Mouse (Mus musculus): ENCODE measurements around the gene Agbl4.

The Agbl4 gene

GRCm38 (mm10) chr4:111410731-111411130 lies 1013.3 kb downstream of the Agbl4 start:
- DNase-seq, result no peak

DNA sequence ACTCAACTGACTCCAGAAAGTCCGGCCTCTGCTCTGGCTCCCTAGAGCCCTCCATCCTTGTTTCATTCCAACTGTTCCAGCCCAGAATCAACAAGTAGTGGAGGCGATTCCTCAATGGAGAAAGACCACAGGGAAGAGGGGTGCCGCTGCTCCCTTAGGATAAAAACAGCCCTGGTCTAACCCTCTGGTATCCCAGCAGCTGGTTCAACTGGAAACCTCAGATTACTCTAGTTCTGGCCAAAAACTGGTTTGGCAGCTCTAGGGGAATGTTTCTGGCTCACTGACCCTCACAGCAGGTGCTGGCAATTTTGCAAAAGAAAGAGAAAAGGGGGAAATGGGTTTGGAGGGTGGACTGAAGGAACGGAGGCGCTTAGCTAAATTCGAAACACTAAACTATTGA lies 1016.9 kb downstream of the Agbl4 start:
- no peak for DNase-seq

- DNase-seq, result peak; percentile 84 to 89
Observed at GRCm38 (mm10) chr4:111414818-111415488, 1017.5 kb downstream of the Agbl4 start, which contains the start of gene Bend5. Bend5 (plus strand) TSS chr4:111415006.

- DNase-seq, result no peak
Observed at GRCm38 (mm10) chr4:111416126-111416525, 1018.7 kb downstream of the Agbl4 start.

GRCm38 (mm10) chr4:111416551-111416950 lies 1019.1 kb downstream of the Agbl4 start:
- no peak for DNase-seq

DNA sequence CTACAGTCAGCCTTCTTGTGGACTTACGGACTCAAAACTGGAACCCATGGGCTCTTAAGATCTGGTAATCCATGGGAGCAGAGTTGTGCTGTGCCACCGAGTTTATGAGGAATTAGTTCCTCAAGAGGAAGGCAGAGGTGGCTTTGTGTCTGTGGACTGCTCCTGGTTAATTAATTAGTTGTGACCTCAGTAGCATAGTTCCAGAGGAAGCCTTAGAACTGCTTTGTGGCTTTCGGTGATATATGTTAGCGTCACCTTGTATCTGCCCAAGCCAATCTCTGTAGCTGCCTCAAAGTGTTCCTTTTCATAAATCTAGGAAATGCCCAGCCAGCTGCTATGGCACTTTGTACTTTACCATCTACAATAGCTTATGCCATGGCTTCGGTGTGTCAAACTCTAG lies 1020.3 kb downstream of the Agbl4 start:
- no peak for DNase-seq

- DNase-seq, result no peak
Observed at GRCm38 (mm10) chr4:111419476-111419875, 1022.0 kb downstream of the Agbl4 start.

- no peak for DNase-seq
Observed at GRCm38 (mm10) chr4:111420031-111420430, 1022.6 kb downstream of the Agbl4 start.

- DNase-seq, result no peak
Observed at GRCm38 (mm10) chr4:111420955-111421354, 1023.5 kb downstream of the Agbl4 start.

DNA sequence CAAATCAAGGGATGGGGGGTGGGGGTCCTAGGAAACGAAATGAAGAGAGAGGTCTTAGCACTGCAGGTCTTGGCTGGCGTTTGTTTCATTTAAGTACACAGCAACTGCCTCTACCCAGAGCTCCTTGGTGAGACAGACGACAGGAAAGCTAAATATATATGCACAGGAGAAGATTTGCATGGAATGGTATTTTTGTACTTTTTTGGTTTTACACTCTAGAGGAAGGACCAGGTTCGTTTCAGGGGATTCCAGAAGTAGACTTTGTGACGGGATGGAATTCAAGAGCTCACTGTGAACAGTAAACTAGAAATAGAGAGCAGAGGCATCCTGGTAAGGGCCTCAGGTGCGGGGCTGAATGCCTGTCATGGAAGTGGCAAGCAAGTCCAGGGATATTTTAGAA lies 1024.3 kb downstream of the Agbl4 start:
- no peak for DNase-seq

DNA sequence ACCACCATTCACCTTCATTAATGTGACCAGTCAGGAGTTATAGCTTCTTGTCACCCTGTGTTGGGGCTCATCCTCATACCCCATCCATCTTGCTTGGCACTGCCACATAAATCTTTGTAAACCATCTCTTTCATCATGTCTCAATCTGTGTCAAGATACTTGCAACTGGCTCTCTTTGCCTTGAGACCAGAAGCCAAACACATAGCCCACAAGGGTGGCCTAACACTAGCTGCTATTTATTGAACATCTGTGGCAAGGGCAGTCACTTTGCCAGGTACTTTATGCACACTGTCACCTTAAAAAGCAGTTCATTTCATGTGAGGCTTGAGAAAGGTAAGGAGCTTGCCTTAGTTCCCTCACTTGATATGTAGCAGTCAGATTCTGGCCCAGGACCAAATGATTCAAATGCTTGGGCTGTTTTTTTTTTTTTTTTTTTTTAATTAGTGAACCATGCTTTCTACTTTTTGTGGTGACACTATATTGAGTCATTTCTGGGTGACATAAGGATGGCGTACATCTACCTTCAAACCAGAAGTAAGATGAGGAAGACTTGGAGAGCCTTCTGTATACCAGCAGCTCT lies 1027.0 kb downstream of the Agbl4 start:
- no peak for DNase-seq

- no peak for DNase-seq
Observed at GRCm38 (mm10) chr4:111425170-111425569, 1027.7 kb downstream of the Agbl4 start.

- DNase-seq, result no peak
Observed at GRCm38 (mm10) chr4:111431186-111431585, 1033.7 kb downstream of the Agbl4 start.

DNA sequence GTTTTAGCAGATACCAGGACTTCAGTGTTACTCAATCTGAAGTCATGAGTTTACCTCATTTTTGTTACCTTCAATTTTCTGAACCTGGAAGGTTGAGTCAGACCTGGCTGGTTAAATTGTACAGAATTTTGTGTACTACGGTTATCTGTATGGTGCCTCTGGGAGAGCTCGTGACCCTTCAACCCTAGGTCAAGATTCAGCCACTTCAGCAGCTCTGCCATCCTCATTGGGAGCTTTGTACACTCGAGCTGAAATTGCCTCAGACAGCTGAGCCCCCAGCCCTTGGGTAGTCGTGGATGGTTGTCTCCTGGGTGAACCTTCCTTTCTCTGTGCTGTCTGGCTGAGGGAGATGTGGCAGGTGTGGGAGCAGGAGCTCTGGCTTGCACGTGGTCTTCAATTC lies 1034.6 kb downstream of the Agbl4 start:
- no peak for DNase-seq

- no peak for DNase-seq
Observed at GRCm38 (mm10) chr4:111432417-111432816, 1035.0 kb downstream of the Agbl4 start.

DNA sequence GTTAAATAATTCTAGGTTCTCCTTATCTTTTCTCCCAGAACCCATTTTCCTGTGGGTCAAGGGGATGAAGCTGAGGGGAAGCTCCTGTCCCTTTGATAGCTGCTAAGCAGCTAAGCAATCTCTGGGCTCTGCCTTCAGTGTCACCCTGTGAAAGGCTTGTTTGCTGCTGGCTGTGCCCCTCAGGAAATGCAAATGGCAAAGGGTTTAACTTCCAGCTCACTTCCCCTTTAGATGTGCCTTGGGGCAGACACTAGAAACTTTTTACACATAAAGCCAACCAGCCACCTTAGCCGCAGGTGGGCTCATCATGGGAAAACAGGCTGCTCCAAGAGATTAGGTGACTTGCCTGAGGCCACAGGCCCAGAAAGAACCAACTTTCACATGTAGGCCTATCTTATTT lies 1044.2 kb downstream of the Agbl4 start:
- DNase-seq, result no peak

DNA sequence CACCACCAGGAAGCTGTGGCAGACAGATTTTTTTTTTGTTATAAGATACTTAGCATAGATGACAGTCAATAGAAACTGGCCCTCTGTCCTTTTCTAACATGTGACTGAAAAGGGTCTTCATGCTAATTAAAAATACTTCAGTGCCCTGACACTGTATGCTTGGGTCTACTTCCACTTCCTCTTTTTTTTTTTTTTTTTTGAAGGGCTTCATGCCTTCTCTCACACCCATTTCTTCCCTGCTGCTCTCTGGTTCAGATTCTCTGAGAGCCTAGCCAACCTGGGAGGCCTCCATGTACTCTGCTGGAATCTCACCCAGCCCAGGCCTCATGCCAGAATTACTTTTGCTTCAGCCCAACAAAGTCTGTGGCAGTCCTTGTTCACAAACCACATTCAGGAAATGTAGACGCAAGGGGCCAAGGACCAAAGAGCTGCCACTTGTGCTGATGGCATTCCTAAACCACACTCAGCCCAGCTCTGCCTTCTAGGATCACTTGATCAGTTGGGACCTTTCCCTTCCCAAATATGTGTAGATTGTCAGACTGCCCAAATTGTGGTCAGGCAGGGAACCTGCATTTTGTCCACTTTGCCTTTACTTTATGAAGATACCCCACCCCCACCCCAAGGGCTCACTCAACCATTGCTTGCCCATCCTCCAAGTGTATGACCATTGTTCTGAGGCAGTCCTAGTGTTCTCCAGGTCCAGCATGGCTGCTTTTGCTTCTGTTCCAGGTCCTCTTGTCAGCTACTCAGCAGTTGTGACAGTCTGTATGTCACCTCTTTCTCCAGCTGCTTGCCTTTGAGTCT lies 1045.2 kb downstream of the Agbl4 start:
- DNase-seq, result no peak

DNA sequence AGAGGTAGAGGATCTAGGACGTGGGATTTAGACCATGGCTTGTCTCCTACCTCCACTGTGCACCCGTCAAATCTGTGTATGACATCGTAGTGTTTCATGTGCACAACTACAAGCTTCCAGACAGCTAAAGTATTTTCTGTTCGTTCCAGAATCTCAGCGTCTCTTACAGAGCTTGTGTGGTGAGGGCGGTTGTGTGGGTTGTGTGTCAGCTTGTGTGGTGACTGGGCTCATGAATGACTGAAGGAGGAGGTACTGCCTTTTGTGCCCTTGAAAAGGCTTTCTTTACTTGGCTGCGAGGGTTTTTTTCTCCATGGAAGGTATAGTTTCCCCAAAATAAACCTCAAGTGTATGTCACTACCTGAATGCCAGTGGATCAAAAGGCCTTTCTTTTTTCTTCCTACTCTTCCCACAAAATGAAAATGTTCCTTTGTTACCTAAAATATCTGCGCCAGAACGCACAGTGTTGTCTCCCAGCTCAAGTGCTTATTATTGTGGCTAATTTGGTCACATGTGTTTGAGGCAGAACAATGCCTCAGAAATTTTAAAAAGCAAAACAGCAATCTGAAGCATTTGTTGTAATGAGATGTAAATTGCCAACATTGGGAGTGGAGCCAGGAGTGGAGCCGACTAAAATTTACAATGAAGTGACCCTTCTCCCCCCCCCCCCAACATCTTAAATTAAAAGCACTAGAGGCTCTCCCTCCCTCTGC lies 1046.6 kb downstream of the Agbl4 start:
- no peak for DNase-seq

DNA sequence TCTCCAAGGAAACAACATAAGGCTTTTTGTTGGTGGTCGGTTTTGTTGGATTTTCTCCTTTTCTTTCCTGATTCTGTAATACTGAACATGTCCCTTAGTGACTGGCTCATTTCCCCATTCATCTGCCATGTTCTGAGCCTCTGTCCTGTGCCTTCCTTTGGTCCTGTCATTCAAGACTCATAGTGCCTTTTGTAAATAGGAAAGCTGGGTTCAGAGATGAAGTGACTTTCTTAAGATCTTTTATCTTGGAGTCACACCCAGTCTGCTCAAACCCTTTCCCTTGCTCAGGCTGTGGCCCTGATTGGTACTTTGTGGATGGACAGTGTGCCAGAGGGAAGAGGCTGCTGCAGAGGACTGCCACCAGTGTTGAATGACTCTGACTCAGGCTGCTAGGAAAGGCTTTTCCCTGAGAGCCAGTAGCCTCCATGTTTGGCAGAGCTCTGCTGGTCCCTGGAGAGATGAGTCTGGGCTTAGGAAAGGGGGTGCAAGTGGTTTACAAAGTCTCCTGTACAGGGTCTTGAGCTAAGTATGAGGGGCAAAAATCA lies 1047.2 kb downstream of the Agbl4 start:
- DNase-seq, result no peak

- no peak for DNase-seq
Observed at GRCm38 (mm10) chr4:111447918-111448317, 1050.5 kb downstream of the Agbl4 start.

GRCm38 (mm10) chr4:111448586-111448985 lies 1051.1 kb downstream of the Agbl4 start:
- no peak for DNase-seq

GRCm38 (mm10) chr4:111449442-111450199 lies 1052.2 kb downstream of the Agbl4 start:
- no peak for DNase-seq

Data from thymus, adult 18-20 months (tissue).